Mouse (Mus musculus) lung, postnatal 4 days (tissue): ENCODE data around the gene Slc25a34.

Source experiments
- DNase-seq, 2 experiments: peaks; one replicate each; pipeline ENCODE4 v3.0.0; 2021

Slc25a34 gene

GRCm38 (mm10) chr4:141578833-141579232 lies 44.8 kb downstream of the Slc25a34 start:
- DNase-seq, result peak in 1 of 2 experiments; percentile 32

DNA sequence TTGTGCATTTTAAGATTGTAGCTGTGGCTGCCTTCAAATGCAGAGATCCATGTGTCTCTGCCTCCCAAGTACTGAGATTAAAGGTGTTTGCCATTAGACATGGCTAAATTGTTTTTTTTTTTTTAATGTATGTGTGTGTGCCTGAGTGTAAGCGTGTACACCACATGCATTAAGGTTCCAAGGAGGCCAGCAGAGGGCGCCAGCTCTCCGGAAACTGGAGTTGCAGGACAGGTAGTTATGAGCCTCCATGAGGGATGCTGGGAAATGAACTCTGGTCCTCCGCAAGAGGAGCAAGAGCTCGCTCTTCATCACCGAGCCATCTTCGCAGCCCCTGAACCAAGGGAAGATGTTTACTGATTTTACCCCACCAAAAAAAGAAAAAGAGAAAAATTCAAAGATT lies 46.7 kb downstream of the Slc25a34 start:
- DNase-seq, result no peak

- no peak for DNase-seq
Observed at GRCm38 (mm10) chr4:141576404-141576803, 47.2 kb downstream of the Slc25a34 start.

- DNase-seq, result peak; percentile 90 to 92
Observed at GRCm38 (mm10) chr4:141574789-141575702, 48.6 kb downstream of the Slc25a34 start.

GRCm38 (mm10) chr4:141573359-141573966 lies 50.2 kb downstream of the Slc25a34 start:
- peak; percentile 72 to 81 for DNase-seq

DNA sequence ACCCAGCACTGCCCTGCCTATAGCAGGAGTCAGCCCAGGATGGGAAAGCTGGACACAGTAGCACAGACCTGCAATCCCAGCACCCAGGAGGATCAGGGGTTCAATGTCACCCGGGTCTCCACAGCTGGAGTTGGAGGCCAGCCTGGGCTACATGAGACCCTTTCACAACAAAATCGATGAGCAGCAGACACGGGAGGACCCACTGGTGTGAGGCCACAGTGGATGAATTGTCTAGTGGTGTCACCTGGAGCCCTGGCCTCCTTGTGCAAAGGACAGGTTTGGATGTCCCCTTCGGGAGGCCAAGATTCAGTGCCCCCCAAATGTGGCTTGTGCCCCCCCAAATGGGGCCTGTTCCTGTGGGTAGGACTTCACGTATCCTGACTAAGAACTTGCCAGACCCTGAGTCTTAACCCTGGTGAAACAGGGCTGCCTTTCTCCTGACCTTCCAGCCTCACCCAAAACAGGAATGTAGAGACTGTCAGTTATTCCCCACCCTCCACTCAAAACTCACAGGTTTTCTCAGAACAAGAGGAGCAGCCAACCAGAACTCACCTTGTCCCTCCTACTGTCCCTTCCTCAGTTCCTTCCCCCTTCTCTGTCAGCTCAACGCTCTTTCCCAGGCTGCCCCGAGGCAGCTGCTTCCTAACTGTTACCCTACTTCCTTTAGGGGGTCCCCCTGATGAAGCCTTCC lies 50.8 kb downstream of the Slc25a34 start:
- DNase-seq, result peak; percentile 44 to 47

GRCm38 (mm10) chr4:141571934-141572333 lies 51.7 kb downstream of the Slc25a34 start:
- DNase-seq, result peak; percentile 43 to 62

DNA sequence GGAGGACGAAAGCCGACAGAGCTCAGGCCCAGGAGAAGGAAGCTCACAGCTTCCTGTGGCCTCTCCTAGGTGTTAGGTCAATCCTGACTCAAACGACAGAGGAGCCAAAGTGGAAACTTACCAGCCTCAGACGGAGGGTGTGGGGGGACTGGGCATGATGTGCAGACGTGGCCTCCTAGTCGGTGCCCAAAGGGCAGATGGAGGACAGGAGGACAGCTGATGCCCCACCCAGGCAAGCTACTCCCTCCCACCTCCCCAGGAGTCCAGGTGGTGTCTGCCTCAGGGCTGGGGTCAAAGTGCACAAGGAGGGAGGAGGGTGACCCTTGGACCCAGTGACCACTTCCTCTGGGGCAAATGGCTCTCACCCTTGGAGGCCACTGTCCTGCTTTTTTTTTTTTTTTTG lies 52.3 kb downstream of the Slc25a34 start:
- peak in 1 of 2 experiments; percentile 20 for DNase-seq

GRCm38 (mm10) chr4:141570821-141571220 lies 52.8 kb downstream of the Slc25a34 start:
- no peak for DNase-seq

DNA sequence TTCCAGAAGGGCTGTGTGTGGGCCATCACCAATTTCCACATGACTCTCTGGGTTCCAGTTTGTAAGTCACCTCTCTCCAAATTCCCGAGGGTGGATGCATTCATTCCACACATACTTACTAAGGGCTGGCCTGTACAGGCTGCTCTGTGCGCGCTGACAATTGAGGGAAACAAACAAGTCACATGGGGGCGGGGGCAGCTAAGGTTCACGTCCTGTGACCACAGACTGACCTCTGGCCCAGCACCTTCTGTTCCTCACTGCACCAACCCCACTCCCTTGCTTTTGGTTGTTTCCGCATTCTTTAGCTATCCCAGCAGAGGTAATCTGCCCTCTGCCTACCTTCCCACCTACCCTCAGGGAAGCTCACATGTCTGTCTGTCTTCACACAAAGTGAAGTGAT lies 53.6 kb downstream of the Slc25a34 start:
- peak; percentile 63 to 70 for DNase-seq

GRCm38 (mm10) chr4:141568966-141569365 lies 54.7 kb downstream of the Slc25a34 start:
- DNase-seq, result no peak
